Mouse (Mus musculus) MEL-GATA-1-ER (cell line): ENCODE data around the gene Arhgap35.
A peak's percentile ranks its signal among the peaks of the same experiment; 100 is the strongest.
"Not testable (repeated sequence)": the region's sequence is repeated elsewhere in the genome, so short reads cannot be mapped to it uniquely, and the experiment has no call there.

Experiments
- DNase-seq: peaks from one replicate; pipeline ENCODE4 v3.0.0-alpha.2; 2012; ENCODE audit warnings: low read depth; ENCODE audit errors: extremely low read depth

The Arhgap35 gene

GRCm38 (mm10) chr7:16606808-16607207 lies 8.0 kb downstream of the Arhgap35 start:
- DNase-seq = not testable (repeated sequence)

DNA sequence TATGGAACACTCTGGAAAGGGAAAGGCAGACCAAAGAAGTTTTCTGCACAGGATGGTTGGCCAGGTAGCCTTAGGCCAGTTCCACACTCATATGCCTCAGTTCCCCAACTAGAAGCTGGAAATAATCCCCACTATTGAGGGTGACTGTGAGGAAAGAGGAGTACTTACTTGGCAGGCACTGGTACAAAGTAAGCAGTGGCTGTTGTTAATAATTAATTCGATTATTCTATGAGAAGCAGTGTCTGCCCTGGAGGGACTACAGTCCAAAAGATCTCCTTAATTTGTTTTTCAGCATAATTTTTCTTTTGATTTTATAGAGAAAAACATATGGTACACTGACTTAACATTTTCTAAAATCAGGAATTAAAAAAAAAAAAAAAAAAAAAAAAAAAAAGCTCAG lies 10.7 kb downstream of the Arhgap35 start:
- DNase-seq = no peak

- no peak for DNase-seq
Measured at GRCm38 (mm10) chr7:16601683-16602102, 13.1 kb downstream of the Arhgap35 start.

DNA sequence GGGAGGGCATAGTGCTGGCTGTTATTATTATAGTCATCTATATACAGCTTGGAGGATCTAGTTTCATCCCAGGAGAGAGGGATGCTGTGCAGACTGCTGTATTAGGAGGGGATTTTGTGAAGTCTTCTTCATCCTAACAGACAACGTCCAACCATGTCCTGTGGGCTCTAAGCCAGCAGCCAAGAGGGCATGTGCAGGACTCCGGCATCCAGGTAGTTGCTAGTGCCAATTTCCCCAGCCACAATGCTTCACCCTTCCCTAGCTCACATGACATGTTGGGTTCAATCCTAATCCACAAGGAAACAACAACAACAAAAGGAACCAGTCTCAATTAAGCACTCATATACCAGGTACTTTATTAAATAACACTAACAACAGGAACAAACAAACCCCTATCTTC lies 15.8 kb downstream of the Arhgap35 start:
- no peak for DNase-seq

DNA sequence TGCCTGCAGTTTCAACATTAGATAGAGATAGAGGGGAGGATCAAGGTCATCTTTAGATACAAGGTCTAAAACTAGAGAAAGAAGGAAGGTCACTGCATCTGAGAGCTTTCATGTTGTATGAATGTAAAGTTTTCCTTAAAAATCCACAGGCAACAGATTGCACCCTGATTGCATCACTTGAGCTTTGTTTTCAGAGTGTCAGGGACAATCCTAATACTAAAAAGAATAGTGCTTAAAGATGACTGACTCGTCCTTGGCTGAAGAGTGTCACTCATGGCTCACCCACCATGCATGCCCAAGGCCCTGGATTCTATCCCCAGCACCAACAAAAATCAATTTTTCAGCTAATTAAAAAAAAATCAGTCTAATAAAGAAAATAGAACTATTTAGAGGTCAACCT lies 23.5 kb downstream of the Arhgap35 start:
- DNase-seq = no peak

- DNase-seq = no peak
Measured at GRCm38 (mm10) chr7:16587649-16588048, 27.1 kb downstream of the Arhgap35 start.

GRCm38 (mm10) chr7:16584384-16584783 lies 30.4 kb downstream of the Arhgap35 start:
- DNase-seq = no peak

DNA sequence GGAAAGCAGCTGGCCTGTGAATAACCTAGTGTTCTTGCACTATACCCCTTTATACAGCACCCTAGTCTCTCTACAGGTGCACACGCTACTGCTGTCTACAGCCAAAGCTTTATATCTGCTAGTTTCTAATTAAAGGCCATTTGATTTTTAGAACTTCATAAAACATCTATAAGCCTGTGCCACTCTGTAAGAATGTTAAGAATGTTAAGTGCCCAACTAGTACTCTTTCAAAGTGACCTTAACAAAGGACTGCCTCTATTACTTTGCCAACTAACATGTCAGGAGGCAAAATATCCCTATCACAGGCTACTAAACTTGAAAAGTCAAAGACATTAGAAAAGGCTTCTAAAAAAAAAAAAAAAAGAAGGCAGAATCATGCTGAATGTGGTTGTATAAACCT lies 31.0 kb downstream of the Arhgap35 start:
- no peak for DNase-seq

GRCm38 (mm10) chr7:16582299-16582698 lies 32.5 kb downstream of the Arhgap35 start:
- DNase-seq = no peak

DNA sequence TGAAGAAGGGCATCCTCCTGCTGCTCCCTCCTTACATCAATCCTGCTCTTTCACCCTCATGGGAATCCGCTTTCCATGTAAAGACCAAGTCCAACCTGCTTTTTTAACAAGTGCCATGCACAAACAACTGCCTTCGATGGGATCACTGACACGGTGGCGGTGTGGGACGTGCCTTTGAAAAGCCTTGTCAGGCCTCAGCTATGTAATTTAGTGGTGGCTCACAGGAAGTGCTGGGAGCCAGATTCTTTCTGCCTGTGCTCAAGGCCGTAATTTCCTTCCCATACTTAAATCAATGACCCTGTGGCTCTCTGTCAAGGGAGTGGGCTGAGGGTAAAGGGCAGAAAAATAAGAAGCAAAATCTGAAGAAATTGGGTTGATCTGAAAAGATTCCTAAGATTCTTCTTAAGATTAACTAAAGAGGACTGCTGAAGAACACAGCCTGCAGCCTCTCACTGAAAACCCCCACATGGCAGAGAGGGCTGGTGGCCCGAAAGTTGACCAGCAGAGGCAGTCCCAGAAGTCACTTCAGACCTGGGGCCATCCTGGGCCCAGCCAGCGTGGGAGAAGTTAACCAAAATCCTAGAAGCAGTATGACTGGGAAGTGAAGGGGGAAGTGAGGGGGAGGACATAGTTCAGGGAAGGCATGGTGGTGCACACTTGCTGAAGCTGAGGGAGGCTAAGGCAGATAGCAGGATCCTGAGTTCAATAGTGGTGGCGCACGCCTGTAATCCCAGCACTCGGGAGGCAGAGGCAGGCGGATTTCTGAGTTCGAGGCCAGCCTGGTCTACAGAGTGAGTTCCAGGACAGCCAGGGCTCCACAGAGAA lies 33.3 kb downstream of the Arhgap35 start:
- DNase-seq = no peak

DNA sequence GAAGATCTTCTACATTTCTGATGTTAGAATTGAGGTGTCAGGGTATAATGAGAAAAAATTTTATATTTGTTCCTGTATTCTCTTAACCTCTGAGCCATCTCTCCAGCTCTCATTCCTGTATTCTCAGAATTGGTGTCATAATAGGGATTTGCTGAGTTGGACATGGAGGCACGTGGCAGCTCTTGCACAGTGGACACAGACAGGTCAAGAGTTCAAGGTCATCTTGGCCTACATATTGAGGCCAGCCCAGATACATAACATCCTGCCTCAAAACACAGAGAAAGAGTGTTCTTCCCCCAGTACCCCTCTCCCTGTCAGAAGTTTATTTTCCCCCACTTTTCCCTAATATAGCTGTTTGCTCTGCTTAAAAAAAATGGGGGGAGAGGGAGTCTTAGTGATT lies 38.1 kb downstream of the Arhgap35 start:
- DNase-seq = no peak

DNA sequence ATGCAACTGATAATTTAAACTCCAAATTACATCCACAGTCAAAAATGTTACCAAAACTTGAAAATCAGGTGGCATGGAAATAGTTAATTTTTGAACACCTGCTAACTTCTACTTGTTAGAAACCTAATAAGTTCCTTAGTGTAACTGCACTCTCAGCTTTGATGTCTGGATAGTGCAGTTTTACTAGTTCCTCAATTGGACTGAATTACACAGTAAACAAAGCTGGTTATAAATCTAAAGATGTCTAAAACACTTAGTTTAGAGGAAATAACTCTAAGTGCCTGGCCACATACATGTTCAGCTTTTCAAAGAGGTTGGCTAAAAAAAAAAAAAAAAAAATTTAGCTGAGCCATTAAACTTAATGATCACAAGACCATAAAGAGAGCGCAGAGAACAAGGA lies 43.6 kb downstream of the Arhgap35 start:
- no peak for DNase-seq

DNA sequence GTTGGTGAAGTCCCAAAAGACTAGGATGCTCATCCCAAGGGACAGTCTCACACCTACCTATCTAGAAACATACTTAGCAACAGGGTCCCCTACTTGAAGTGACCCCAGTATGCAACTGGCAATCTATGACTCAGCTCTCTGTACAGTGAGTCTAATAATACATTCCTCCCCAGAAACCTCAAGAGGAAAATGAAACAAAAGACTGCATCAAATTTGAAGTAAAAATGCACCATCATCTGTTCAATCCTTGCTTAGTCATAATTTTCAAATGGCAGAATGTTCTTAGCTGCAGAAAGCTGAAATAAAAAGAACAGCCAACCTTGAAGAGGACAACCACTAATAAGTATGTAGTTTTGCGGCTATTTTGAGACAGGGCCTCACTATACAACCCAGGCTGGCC lies 44.1 kb downstream of the Arhgap35 start:
- DNase-seq = no peak

GRCm38 (mm10) chr7:16564491-16564890 lies 50.3 kb downstream of the Arhgap35 start:
- no peak for DNase-seq

DNA sequence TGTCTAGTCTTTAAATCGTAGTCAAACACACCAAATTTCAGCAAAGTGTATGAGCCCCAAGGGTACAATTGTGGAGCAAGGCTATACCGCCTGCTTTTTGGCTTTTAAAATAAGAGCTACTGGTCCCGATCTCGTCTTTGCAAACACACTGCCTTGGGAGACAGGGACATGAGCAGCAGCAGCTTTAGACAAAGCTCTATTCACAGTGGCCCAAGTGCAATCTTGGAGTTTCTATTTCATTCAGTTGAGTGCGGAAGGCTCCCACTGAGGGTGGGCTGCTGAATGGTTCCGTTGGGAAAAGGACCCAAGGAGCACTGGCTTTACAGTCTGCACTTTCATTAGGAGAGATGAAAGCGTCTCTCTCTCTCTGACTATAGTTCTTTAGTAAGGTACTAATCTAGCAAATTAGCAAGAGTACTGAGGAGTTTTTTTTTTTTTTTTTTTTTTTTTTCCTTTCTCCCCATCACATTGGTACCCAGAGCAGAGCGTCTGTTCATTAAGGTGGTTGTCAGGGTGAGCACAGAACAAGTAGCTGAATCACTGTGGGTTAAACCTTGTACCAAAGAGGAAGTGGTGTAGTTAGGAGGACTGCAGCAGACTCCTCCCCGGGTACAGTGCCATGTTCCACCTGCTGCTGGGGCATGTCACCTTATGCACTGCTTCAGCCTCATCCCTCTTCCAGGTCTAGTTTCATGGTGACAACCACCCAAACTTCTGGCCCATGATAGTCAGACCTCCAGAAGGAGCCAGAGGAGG lies 56.8 kb downstream of the Arhgap35 start:
- DNase-seq = peak; percentile 24

GRCm38 (mm10) chr7:16557251-16557650 lies 57.5 kb downstream of the Arhgap35 start:
- no peak for DNase-seq

DNA sequence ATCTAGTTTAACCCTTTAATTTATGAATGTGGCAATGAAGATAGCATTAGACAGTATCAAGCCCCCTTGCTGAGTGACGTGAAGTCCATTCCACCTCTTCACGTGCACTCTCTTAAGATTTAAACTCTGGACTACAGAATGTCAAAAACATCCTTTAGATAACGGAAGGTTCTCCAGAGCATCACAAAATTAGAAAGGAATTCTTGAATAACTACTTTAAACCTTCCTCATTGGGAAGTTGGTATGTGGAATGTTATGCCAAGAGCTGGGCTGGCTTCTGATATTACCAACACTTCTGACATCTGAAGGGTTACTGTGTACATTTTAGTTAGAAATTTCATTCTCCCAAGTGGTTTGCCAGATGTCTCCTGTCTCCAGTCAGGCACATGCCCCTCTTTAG lies 60.6 kb downstream of the Arhgap35 start:
- DNase-seq = no peak

- DNase-seq = no peak
Measured at GRCm38 (mm10) chr7:16551581-16551980, 63.2 kb downstream of the Arhgap35 start.

DNA sequence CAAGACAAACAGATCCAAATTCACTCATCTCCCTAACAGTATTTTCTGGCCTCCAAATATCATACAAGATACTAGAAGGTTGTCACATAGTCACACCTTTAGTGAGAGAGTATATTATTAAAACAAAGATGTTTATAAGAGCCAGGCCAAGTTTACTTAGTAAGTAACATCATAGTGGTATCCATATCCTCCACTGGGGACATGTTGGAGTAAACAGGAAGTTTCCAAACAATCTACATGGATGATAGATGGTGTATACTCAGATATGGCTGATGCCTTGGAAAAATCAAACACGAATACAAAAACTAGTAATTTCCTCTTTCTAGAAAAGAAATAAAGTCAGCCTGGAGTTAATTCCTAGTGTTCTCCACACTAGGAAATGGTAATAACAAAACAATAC lies 65.5 kb downstream of the Arhgap35 start:
- DNase-seq = no peak

DNA sequence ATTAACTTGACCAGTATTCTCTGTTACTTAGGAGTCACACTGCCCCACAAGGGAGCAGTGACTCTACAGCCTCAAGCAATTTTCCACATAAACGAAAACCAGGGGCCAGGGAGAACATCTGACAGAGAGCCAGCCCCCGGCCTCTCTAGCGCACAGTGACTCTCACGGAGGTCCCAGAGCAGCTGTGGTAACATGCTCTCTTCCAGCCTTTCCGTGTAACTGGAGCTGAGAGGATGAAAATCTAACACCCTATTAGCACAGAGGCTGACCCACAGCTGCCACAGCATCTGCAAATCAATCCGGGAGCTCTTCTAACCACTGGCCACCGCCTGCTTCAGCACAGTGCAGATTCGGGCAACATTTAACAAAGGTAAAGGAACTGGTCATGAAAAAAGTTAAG lies 70.0 kb downstream of the Arhgap35 start:
- DNase-seq = no peak

DNA sequence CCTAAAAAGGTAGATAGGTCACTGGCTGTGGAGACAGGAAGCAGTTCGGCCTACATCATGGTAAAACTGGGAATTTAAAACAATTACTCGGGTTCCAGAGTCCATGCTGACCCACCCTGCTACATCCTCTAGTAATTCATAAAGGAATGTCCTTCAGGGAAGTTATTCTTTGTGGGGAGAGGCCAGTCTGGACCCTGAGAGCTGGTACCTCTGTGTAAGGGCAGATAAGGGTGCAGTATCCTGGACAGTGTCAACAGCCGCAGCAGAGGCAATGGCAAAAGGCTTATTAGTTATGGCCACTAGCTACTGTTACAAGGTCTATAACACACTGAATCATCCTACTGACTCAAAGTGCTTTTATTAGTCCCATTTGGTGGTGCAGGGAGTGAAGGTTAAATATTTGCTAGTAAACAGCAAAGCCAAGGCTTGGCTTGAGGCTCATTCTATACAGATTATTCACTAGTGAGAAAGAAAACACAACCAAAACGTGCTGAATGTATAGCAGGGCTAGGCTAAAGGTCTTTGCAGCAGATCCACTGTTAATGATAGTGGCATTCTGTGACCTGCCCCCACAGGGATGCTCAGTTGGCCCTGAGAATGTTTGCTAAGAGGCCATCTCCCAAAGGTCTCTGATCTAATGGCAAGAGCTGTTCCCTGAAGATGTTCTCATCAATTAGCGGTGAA lies 77.4 kb downstream of the Arhgap35 start:
- DNase-seq = no peak

- no peak for DNase-seq
Measured at GRCm38 (mm10) chr7:16525995-16526394, 88.8 kb downstream of the Arhgap35 start.
